Comparison of ENCODE assay signal across 8 mouse cellular contexts in the genomic region with DNA sequence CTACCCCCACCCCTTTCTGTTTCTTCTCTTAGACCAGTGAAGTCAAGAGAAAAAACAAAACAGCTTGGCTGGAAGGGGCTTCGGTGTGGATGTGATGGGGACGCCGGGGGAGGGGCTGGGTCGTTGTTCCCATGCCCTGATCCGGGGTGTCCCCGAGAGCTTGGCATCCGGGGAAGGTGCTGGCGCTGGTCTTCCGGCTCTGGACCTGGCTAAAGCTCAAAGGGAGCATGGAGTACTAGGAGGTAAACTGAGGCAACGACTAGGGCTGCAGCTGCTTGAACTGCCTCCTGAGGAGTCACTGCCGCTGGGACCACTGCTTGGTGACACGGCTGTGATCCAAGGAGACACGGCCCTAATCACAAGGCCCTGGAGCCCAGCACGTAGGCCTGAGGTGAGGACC. TPM values are rescaled to one million over a fixed set of nuclear protein-coding genes. Genes with fewer than 3 reads are reported as not detected.
DNase-seq lines count a peak whose midpoint lies in the region; ATAC-seq and TF ChIP-seq lines count a peak whose summit lies in the region.

No protein-coding gene starts in this region.

- H3K4me2 ChIP-seq in midbrain, embryonic 11.5 days = peak overlapping the region; percentile 77

- H3K27ac ChIP-seq in kidney, adult 2 months (ENCODE audit: insufficient read depth, low read depth, low read length) = no peak overlapping the region
- no peak overlapping the region for H3K27ac ChIP-seq in cortical plate, adult 2 months (ENCODE audit: insufficient read depth, low read length)
- H3K27ac ChIP-seq in hindbrain, embryonic 10.5 days = peak overlapping the region; percentile 99
- H3K27ac ChIP-seq in midbrain, embryonic 11.5 days (ENCODE audit: low read depth, low read length) = no peak overlapping the region

- peaks cover 3% of the 10 kb centered on the region; the same call in 1 of the 2 replicates for H3K36me3 ChIP-seq in kidney, adult 2 months (ENCODE audit: control insufficient read depth, insufficient read depth, low read length)
- H3K36me3 ChIP-seq in hindbrain, embryonic 10.5 days = peaks cover 68% of the 10 kb centered on the region
- peaks cover 16% of the 10 kb centered on the region for H3K36me3 ChIP-seq in midbrain, embryonic 11.5 days (ENCODE audit: control insufficient read depth, insufficient read depth, low read length)

- no peaks in the 10 kb centered on the region for H3K27me3 ChIP-seq in kidney, adult 2 months (replicated peaks; ENCODE audit: control insufficient read depth, insufficient read depth, low read length)
- peaks cover 29% of the 10 kb centered on the region for H3K27me3 ChIP-seq in hindbrain, embryonic 10.5 days (ENCODE audit: insufficient read depth, poor library complexity, severe bottlenecking)
- H3K27me3 ChIP-seq in midbrain, embryonic 11.5 days (ENCODE audit: control insufficient read depth, insufficient read depth, low read length) = no peaks in the 10 kb centered on the region

- DNase-seq in kidney, adult 2 months = no peak
- no peak for DNase-seq in kidney, postnatal 14 days
- no peak for DNase-seq in hindbrain, embryonic 10.5 days (ENCODE audit: low spot score)
- DNase-seq in midbrain, embryonic 11.5 days (ENCODE audit: low spot score, missing footprints) = no peak
- DNase-seq in urinary bladder, postnatal 4 days (ENCODE audit: low spot score in 2 of 2) = no peak
- DNase-seq in urinary bladder, postnatal 36 days (ENCODE audit: low spot score in 2 of 2) = no peak

- TF ChIP-seq CTCF in kidney, adult 2 months (conservative IDR thresholded peaks at IDR 0.05; ENCODE audit: insufficient read depth, insufficient read length, low read depth, low read length) = no peak
- no peak for TF ChIP-seq CTCF in cortical plate, adult 2 months (IDR thresholded peaks at IDR 0.05; ENCODE audit: extremely low read depth, insufficient read depth, low read length)

- H3K4me3 ChIP-seq in kidney, adult 2 months (ENCODE audit: insufficient read depth, low read depth, low read length) = peak overlapping the region; percentile 67
- peak overlapping the region; percentile 86; the same call in 1 of the 2 replicates for H3K4me3 ChIP-seq in cortical plate, adult 2 months (ENCODE audit: insufficient read depth, low read length)
- H3K4me3 ChIP-seq in hindbrain, embryonic 10.5 days = peak overlapping the region; percentile 93
- H3K4me3 ChIP-seq in midbrain, embryonic 11.5 days (ENCODE audit: low read depth, low read length) = peak overlapping the region; percentile 84

- peaks cover 6% of the 10 kb centered on the region; the same call in 1 of the 2 replicates for H3K4me1 ChIP-seq in kidney, adult 2 months (ENCODE audit: control insufficient read depth, insufficient read depth, low read length)
- no peaks in the 10 kb centered on the region for H3K4me1 ChIP-seq in cortical plate, adult 2 months (ENCODE audit: control insufficient read depth, insufficient read depth, low read length)
- H3K4me1 ChIP-seq in hindbrain, embryonic 10.5 days (replicated peaks) = peaks cover 51% of the 10 kb centered on the region
- peaks cover 22% of the 10 kb centered on the region for H3K4me1 ChIP-seq in midbrain, embryonic 11.5 days (ENCODE audit: control insufficient read depth, insufficient read depth, low read length)

- peak; percentile 10; the same call in 1 of the 2 replicates for ATAC-seq in midbrain, embryonic 11.5 days (ENCODE audit: low FRiP score)
- ATAC-seq in megakaryocyte progenitor cell, adult 5-6 weeks (replicated peaks; ENCODE audit: poor library complexity) = no peak

- no peaks in the 10 kb centered on the region for H3K9me3 ChIP-seq in hindbrain, embryonic 10.5 days
- no peaks in the 10 kb centered on the region for H3K9me3 ChIP-seq in midbrain, embryonic 11.5 days (ENCODE audit: control insufficient read depth, low read length)

- 21% methylated on average over 14 of the region's 14 CpGs for WGBS in kidney, adult 2 months
- 27% methylated on average over 14 of the region's 14 CpGs for WGBS in hindbrain, embryonic 10.5 days
- 22% methylated on average over 14 of the region's 14 CpGs for WGBS in midbrain, embryonic 11.5 days

- TF ChIP-seq POLR2A in kidney, adult 2 months (IDR thresholded peaks at IDR 0.05; ENCODE audit: low read depth, low read length) = no peak
- no peak for TF ChIP-seq POLR2A in cortical plate, adult 2 months (IDR thresholded peaks at IDR 0.05; ENCODE audit: extremely low read depth, insufficient read depth, low read length)

- H3K9ac ChIP-seq in midbrain, embryonic 11.5 days (ENCODE audit: low read length) = peak overlapping the region; percentile 98

RNA-seq across cellular contexts. Expression of a gene that starts 1.2 kb away (rescaled TPM):
- polyA plus RNA-seq in kidney, adult 2 months (2012; rRNA removed) = 37.7 and 41.0 TPM in 2 replicates
- 25.1 and 26.8 TPM in 2 replicates for polyA plus RNA-seq in cortical plate, adult 2 months (2012; rRNA removed)
- 536 and 664 TPM in 2 replicates for polyA plus RNA-seq in hindbrain, embryonic 10.5 days (2016; fragmentation: Nextera tagmentation; extraction: Ambion mirVana)
- polyA plus RNA-seq in midbrain, embryonic 11.5 days (2014; fragmentation: Nextera tagmentation; extraction: Ambion mirVana) = 614 and 653 TPM in 2 replicates
- total RNA-seq in megakaryocyte progenitor cell, adult 5-6 weeks (2015) = 1.8 and 2.6 TPM in 2 replicates
- 1.9 and 3.5 TPM in 2 replicates for total RNA-seq in megakaryocyte progenitor cell, adult 5-6 weeks (2017)

RNA-seq across cellular contexts. Expression of a gene that starts 5.1 kb away (rescaled TPM):
- polyA plus RNA-seq in kidney, adult 2 months (2012; rRNA removed) = 0.13 and 0.16 TPM in 2 replicates
- not detected in 2 replicates for polyA plus RNA-seq in cortical plate, adult 2 months (2012; rRNA removed)
- 0.20 and 0.27 TPM in 2 replicates for polyA plus RNA-seq in hindbrain, embryonic 10.5 days (2016; fragmentation: Nextera tagmentation; extraction: Ambion mirVana)
- polyA plus RNA-seq in midbrain, embryonic 11.5 days (2014; fragmentation: Nextera tagmentation; extraction: Ambion mirVana) = not detected in 2 replicates
- total RNA-seq in megakaryocyte progenitor cell, adult 5-6 weeks (2015) = not detected in 2 replicates
- total RNA-seq in megakaryocyte progenitor cell, adult 5-6 weeks (2017) = not detected in 2 replicates

RNA-seq across cellular contexts. Expression of a gene that starts 5.9 kb away (rescaled TPM):
- polyA plus RNA-seq in kidney, adult 2 months (2012; rRNA removed) = 0.46 and 0.66 TPM in 2 replicates
- polyA plus RNA-seq in cortical plate, adult 2 months (2012; rRNA removed) = not detected in 2 replicates
- polyA plus RNA-seq in hindbrain, embryonic 10.5 days (2016; fragmentation: Nextera tagmentation; extraction: Ambion mirVana) = 0.76 and 1.1 TPM in 2 replicates
- 0.76 and 0.89 TPM in 2 replicates for polyA plus RNA-seq in midbrain, embryonic 11.5 days (2014; fragmentation: Nextera tagmentation; extraction: Ambion mirVana)
- total RNA-seq in megakaryocyte progenitor cell, adult 5-6 weeks (2015) = not detected in 2 replicates
- total RNA-seq in megakaryocyte progenitor cell, adult 5-6 weeks (2017) = not detected in 2 replicates

RNA-seq across cellular contexts. Expression of a gene that starts 10.3 kb away (rescaled TPM):
- polyA plus RNA-seq in kidney, adult 2 months (2012; rRNA removed) = 105 and 117 TPM in 2 replicates
- polyA plus RNA-seq in cortical plate, adult 2 months (2012; rRNA removed) = 18.4 and 18.7 TPM in 2 replicates
- polyA plus RNA-seq in hindbrain, embryonic 10.5 days (2016; fragmentation: Nextera tagmentation; extraction: Ambion mirVana) = 232 and 239 TPM in 2 replicates
- 73.8 and 83.9 TPM in 2 replicates for polyA plus RNA-seq in midbrain, embryonic 11.5 days (2014; fragmentation: Nextera tagmentation; extraction: Ambion mirVana)
- total RNA-seq in megakaryocyte progenitor cell, adult 5-6 weeks (2015) = 209 and 248 TPM in 2 replicates
- 225 and 254 TPM in 2 replicates for total RNA-seq in megakaryocyte progenitor cell, adult 5-6 weeks (2017)

RNA-seq across cellular contexts. Expression of a gene that starts 13.5 kb away (rescaled TPM):
- polyA plus RNA-seq in kidney, adult 2 months (2012; rRNA removed) = 1.6 and 2.4 TPM in 2 replicates
- polyA plus RNA-seq in cortical plate, adult 2 months (2012; rRNA removed) = 0.58 and 0.72 TPM in 2 replicates
- 3.9 and 6.4 TPM in 2 replicates for polyA plus RNA-seq in hindbrain, embryonic 10.5 days (2016; fragmentation: Nextera tagmentation; extraction: Ambion mirVana)
- 5.0 and 5.2 TPM in 2 replicates for polyA plus RNA-seq in midbrain, embryonic 11.5 days (2014; fragmentation: Nextera tagmentation; extraction: Ambion mirVana)
- total RNA-seq in megakaryocyte progenitor cell, adult 5-6 weeks (2015) = 4.2 and 5.7 TPM in 2 replicates
- total RNA-seq in megakaryocyte progenitor cell, adult 5-6 weeks (2017) = 2.4 and 3.5 TPM in 2 replicates

Comparison
In these comparisons a context has a peak if more than half of its experiments do, and no peak if none do; other contexts are left out.
1. RNA of a gene that starts 1.2 kb away (polyA plus RNA-seq): 536 to 664 TPM in hindbrain, embryonic 10.5 days and 614 to 653 TPM in midbrain, embryonic 11.5 days; 37.7 to 41.0 TPM in kidney, adult 2 months and 25.1 to 26.8 TPM in cortical plate, adult 2 months; every median in the first group is over 10 times any median in the second.
2. Peak in every context shown above with its lines, with median percentiles within 50 percentile points of each other: H3K4me3 ChIP-seq.